Comparison of ENCODE assay signal across 11 mouse cellular contexts in the genomic region with DNA sequence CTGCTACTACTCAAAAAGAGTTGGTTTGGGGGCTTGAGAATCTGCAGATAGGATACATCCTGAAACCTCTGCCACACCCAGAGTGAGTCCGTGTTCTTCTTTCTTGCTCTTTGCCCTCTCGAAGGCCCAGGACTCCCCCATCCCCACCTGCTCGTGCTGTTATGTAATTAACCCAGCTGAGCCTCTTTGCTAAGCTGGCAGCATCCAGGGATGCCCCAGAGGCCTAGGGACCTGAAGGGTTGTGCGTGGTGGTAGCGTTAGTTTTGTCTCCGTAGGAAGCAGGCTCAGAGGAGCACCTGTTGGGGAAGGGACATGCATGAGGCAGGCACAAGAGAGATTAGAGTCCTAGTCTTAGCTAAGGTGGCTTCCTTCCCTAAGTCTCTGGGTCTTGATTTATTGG. TPM values are rescaled to one million over a fixed set of nuclear protein-coding genes. Genes with fewer than 3 reads are reported as not detected.
DNase-seq lines count a peak whose midpoint lies in the region; ATAC-seq and TF ChIP-seq lines count a peak whose summit lies in the region.
"Had no signal": no experiment of that assay in that cellular context is flagged by ENCODE, and none has a peak within 500 bp of the region (broad histone marks: within the 10 kb centered on the region; RNA-seq: fewer than 3 reads in every experiment).

No protein-coding gene starts in this region.

- no peak for TF ChIP-seq EP300 in stomach, postnatal 0 days (optimal IDR thresholded peaks at IDR 0.05)

- no peak for TF ChIP-seq CTCF in stomach, postnatal 0 days (IDR thresholded peaks at IDR 0.05; ENCODE audit: low read depth)

- H3K27me3 ChIP-seq in heart, embryonic 10.5 days (ENCODE audit: insufficient read depth, poor library complexity, severe bottlenecking), result peaks cover 24% of the 10 kb centered on the region
- H3K27me3 ChIP-seq in stomach, embryonic 14.5 days (ENCODE audit: control insufficient read depth, insufficient read depth, low read length), result no peaks in the 10 kb centered on the region
- H3K27me3 ChIP-seq in stomach, postnatal 0 days (ENCODE audit: control insufficient read depth, insufficient read depth, low read length), result no peaks in the 10 kb centered on the region
- H3K27me3 ChIP-seq in limb, embryonic 13.5 days, result peaks cover 39% of the 10 kb centered on the region

- ATAC-seq in stomach, embryonic 14.5 days (ENCODE audit: insufficient number of reproducible peaks, insufficient read depth, low FRiP score, low read depth), result no peak
- ATAC-seq in stomach, postnatal 0 days (ENCODE audit: low FRiP score, low TSS enrichment), result no peak
- ATAC-seq in limb, embryonic 13.5 days (ENCODE audit: low FRiP score, low read depth), result no peak
- no peak for ATAC-seq in monocyte, adult 5-6 weeks (replicated peaks; ENCODE audit: insufficient number of reproducible peaks, low FRiP score, low TSS enrichment, poor library complexity, severe bottlenecking)

- no peak overlapping the region for H3K9ac ChIP-seq in stomach, embryonic 14.5 days (replicated peaks; ENCODE audit: low read depth, low read length)
- no peak overlapping the region for H3K9ac ChIP-seq in stomach, postnatal 0 days (ENCODE audit: low read length)
- H3K9ac ChIP-seq in limb, embryonic 13.5 days, result peak overlapping the region; percentile 76; the same call in 1 of the 2 replicates

- intact Hi-C loops in left cerebral cortex, postnatal 25 days (cut with DNase I), result no loop called here

- no peaks in the 10 kb centered on the region for H3K9me3 ChIP-seq in heart, embryonic 10.5 days
- H3K9me3 ChIP-seq in stomach, embryonic 14.5 days (ENCODE audit: control insufficient read depth, low read depth, low read length), result no peaks in the 10 kb centered on the region
- H3K9me3 ChIP-seq in stomach, postnatal 0 days (ENCODE audit: control insufficient read depth, low read length), result no peaks in the 10 kb centered on the region
- no peaks in the 10 kb centered on the region for H3K9me3 ChIP-seq in limb, embryonic 13.5 days

- 46% methylated on average over 6 of the region's 6 CpGs for WGBS in heart, embryonic 10.5 days
- 53% methylated on average over 6 of the region's 6 CpGs for WGBS in stomach, embryonic 14.5 days
- 66% methylated on average over 6 of the region's 6 CpGs for WGBS in stomach, postnatal 0 days
- WGBS in limb, embryonic 13.5 days, result 44% methylated on average over 6 of the region's 6 CpGs

- H3K36me3 ChIP-seq in heart, embryonic 10.5 days, result no peaks in the 10 kb centered on the region
- H3K36me3 ChIP-seq in stomach, embryonic 14.5 days (ENCODE audit: control insufficient read depth, insufficient read depth, low read length), result no peaks in the 10 kb centered on the region
- H3K36me3 ChIP-seq in stomach, postnatal 0 days (ENCODE audit: control insufficient read depth, insufficient read depth, low read length), result no peaks in the 10 kb centered on the region
- H3K36me3 ChIP-seq in limb, embryonic 13.5 days, result no peaks in the 10 kb centered on the region

- peak overlapping the region; percentile 90; the same call in 1 of the 2 replicates for H3K4me2 ChIP-seq in stomach, embryonic 14.5 days (replicated peaks; ENCODE audit: low read depth, low read length)
- H3K4me2 ChIP-seq in stomach, postnatal 0 days (replicated peaks; ENCODE audit: low read depth), result no peak overlapping the region; the same call in 1 of the 2 replicates
- peak overlapping the region; percentile 91 for H3K4me2 ChIP-seq in limb, embryonic 13.5 days (replicated peaks)

- peak; percentile 57 for DNase-seq in heart, embryonic 10.5 days (ENCODE audit: low spot score)
- no peak for DNase-seq in heart, adult 9 months (ENCODE audit: low spot score in 2 of 2)
- no peak for DNase-seq in stomach, postnatal 0 days (ENCODE audit: low spot score)
- no peak for DNase-seq in layer of hippocampus, adult 8-10 months (ENCODE audit: low spot score in 2 of 2)
- no peak for DNase-seq in left cerebral cortex, postnatal 25 days (ENCODE audit: low spot score in 2 of 2)
- DNase-seq: B cell, adult 2 months had no signal

- H3K4me3 ChIP-seq in heart, embryonic 10.5 days, result peak overlapping the region; percentile 92
- H3K4me3 ChIP-seq in stomach, embryonic 14.5 days (ENCODE audit: low read depth, low read length), result 0 out of 2 replicates have a peak overlapping the region, but pooled peaks have one; percentile 57
- H3K4me3 ChIP-seq in stomach, postnatal 0 days (ENCODE audit: low read depth, low read length), result no peak overlapping the region
- peak overlapping the region; percentile 86; the same call in 1 of the 2 replicates for H3K4me3 ChIP-seq in limb, embryonic 13.5 days

- peaks cover 50% of the 10 kb centered on the region for H3K4me1 ChIP-seq in heart, embryonic 10.5 days
- peaks cover 4% of the 10 kb centered on the region for H3K4me1 ChIP-seq in stomach, embryonic 14.5 days (ENCODE audit: control insufficient read depth, insufficient read depth, low read length)
- H3K4me1 ChIP-seq in stomach, postnatal 0 days (replicated peaks; ENCODE audit: control insufficient read depth, insufficient read depth), result no peaks in the 10 kb centered on the region
- H3K4me1 ChIP-seq in limb, embryonic 13.5 days, result peaks cover 10% of the 10 kb centered on the region

- peak overlapping the region; percentile 93; the same call in 1 of the 2 replicates for H3K27ac ChIP-seq in heart, embryonic 10.5 days
- H3K27ac ChIP-seq in stomach, embryonic 14.5 days (ENCODE audit: low read length), result no peak overlapping the region
- no peak overlapping the region for H3K27ac ChIP-seq in stomach, postnatal 0 days (replicated peaks)
- no peak overlapping the region for H3K27ac ChIP-seq in limb, embryonic 13.5 days

RNA-seq across cellular contexts. Expression of gene Rasl10b, which starts 1.6 kb away (rescaled TPM):
- 8.1 and 11.4 TPM in 2 replicates for polyA plus RNA-seq in heart, embryonic 10.5 days (2016; fragmentation: Nextera tagmentation; extraction: Ambion mirVana)
- polyA plus RNA-seq in stomach, embryonic 14.5 days (2014; fragmentation: Nextera tagmentation; extraction: Ambion mirVana), result 0.62 and 1.1 TPM in 2 replicates
- 0.69 and 1.1 TPM in 2 replicates for polyA plus RNA-seq in stomach, postnatal 0 days (2015; fragmentation: Nextera tagmentation; extraction: Ambion mirVana)
- polyA plus RNA-seq in limb, embryonic 13.5 days (2015; fragmentation: Nextera tagmentation; extraction: Ambion mirVana), result 3.7 and 4.1 TPM in 2 replicates
- 0.11 TPM in 1 of 3 replicates, not detected in the others for total RNA-seq in monocyte, adult 5-6 weeks (2017)
- total RNA-seq in layer of hippocampus, adult 8-10 months (2022), result 100 to 1,000 TPM; 202 to 211 (median 208) TPM
- total RNA-seq in left cerebral cortex, postnatal 25 days (2021), result 100 to 1,000 TPM; 258 to 277 TPM

RNA-seq across cellular contexts. Expression of gene Gas2l2, which starts 18.7 kb away (rescaled TPM):
- polyA plus RNA-seq in heart, embryonic 10.5 days (2016; fragmentation: Nextera tagmentation; extraction: Ambion mirVana), result 0.17 and 0.18 TPM in 2 replicates
- 0.10 TPM in 1 of 2 replicates, not detected in the other for polyA plus RNA-seq in stomach, embryonic 14.5 days (2014; fragmentation: Nextera tagmentation; extraction: Ambion mirVana)
- 0.11 and 0.21 TPM in 2 replicates for polyA plus RNA-seq in stomach, postnatal 0 days (2015; fragmentation: Nextera tagmentation; extraction: Ambion mirVana)
- polyA plus RNA-seq in limb, embryonic 13.5 days (2015; fragmentation: Nextera tagmentation; extraction: Ambion mirVana), result not detected in 2 replicates
- not detected in 3 replicates for total RNA-seq in monocyte, adult 5-6 weeks (2017)
- under 1 TPM; 0.43 to 0.56 (median 0.48) TPM for total RNA-seq in layer of hippocampus, adult 8-10 months (2022)
- under 1 TPM in 1 of 2 experiments, not detected in 1; 0.18 TPM for total RNA-seq in left cerebral cortex, postnatal 25 days (2021)
- total RNA-seq: heart, adult 18-20 months had no signal

RNA-seq across cellular contexts. Expression of gene 1700020L24Rik, which starts 27.0 kb away (rescaled TPM):
- 1.5 and 1.9 TPM in 2 replicates for polyA plus RNA-seq in heart, embryonic 10.5 days (2016; fragmentation: Nextera tagmentation; extraction: Ambion mirVana)
- 1.5 TPM in 1 of 2 replicates, not detected in the other for polyA plus RNA-seq in stomach, embryonic 14.5 days (2014; fragmentation: Nextera tagmentation; extraction: Ambion mirVana)
- polyA plus RNA-seq in stomach, postnatal 0 days (2015; fragmentation: Nextera tagmentation; extraction: Ambion mirVana), result 0.68 and 0.98 TPM in 2 replicates
- 0.56 TPM in 1 of 2 replicates, not detected in the other for polyA plus RNA-seq in limb, embryonic 13.5 days (2015; fragmentation: Nextera tagmentation; extraction: Ambion mirVana)
- 2.9 to 8.2 TPM (median 6.0 TPM) in 3 replicates for total RNA-seq in monocyte, adult 5-6 weeks (2017)
- total RNA-seq in layer of hippocampus, adult 8-10 months (2022), result under 1 TPM in 2 of 4 experiments, not detected in 2; 0.40 to 0.51 TPM
- total RNA-seq in left cerebral cortex, postnatal 25 days (2021), result not detected
- total RNA-seq: heart, adult 18-20 months; left cerebral cortex, postnatal 10 days had no signal

RNA-seq across cellular contexts. Expression of gene Mmp28, which starts 52.4 kb away (rescaled TPM):
- polyA plus RNA-seq in heart, embryonic 10.5 days (2016; fragmentation: Nextera tagmentation; extraction: Ambion mirVana), result 1.9 and 3.1 TPM in 2 replicates
- polyA plus RNA-seq in stomach, embryonic 14.5 days (2014; fragmentation: Nextera tagmentation; extraction: Ambion mirVana), result 1.4 and 1.9 TPM in 2 replicates
- 5.6 and 6.4 TPM in 2 replicates for polyA plus RNA-seq in stomach, postnatal 0 days (2015; fragmentation: Nextera tagmentation; extraction: Ambion mirVana)
- 3.0 and 4.5 TPM in 2 replicates for polyA plus RNA-seq in limb, embryonic 13.5 days (2015; fragmentation: Nextera tagmentation; extraction: Ambion mirVana)
- total RNA-seq in monocyte, adult 5-6 weeks (2017), result 0.39 to 0.75 TPM in 2 of 3 replicates, not detected in the other
- 1 to 10 TPM; 2.9 to 3.8 (median 3.7) TPM for total RNA-seq in layer of hippocampus, adult 8-10 months (2022)
- total RNA-seq in left cerebral cortex, postnatal 25 days (2021), result 1 to 10 TPM; 3.9 to 4.3 TPM
